Mouse (Mus musculus) CH12.LX (cell line): Measurements from ENCODE around the gene Dtd1.

ENCODE experiments used
- CTCF ChIP-seq, 2 experiments: IDR thresholded peaks in 1 of 2; conservative IDR thresholded peaks in 1 of 2; 2 replicates each; pipeline ENCODE4 v1.5.1; 2011 to 2012; ENCODE audit warnings: low read depth in 2 of 2, low read length in 2 of 2, improper control_type of control experiment in 1 of 2, inconsistent platforms in 1 of 2, mild to moderate bottlenecking in 1 of 2, moderate library complexity in 1 of 2
- KAT2A ChIP-seq: IDR thresholded peaks from 2 replicates; pipeline ENCODE4 v1.6.1; 2012; ENCODE audit warnings: low read length, improper control_type of control experiment, inconsistent platforms; ENCODE audit not compliant: insufficient replicate concordance
- MAFK ChIP-seq: IDR thresholded peaks from 2 replicates; pipeline ENCODE4 v1.6.1; 2011; ENCODE audit warnings: low read length, improper control_type of control experiment; ENCODE audit not compliant: insufficient replicate concordance
- MEF2A ChIP-seq: IDR thresholded peaks from 2 replicates; pipeline ENCODE4 v1.6.1; 2014; ENCODE audit warnings: low read depth, mild to moderate bottlenecking, inconsistent platforms, low read length, improper control_type of control experiment, borderline replicate concordance
- MXI1 ChIP-seq: IDR thresholded peaks from 2 replicates; pipeline ENCODE4 v1.6.1; 2011; ENCODE audit warnings: mild to moderate bottlenecking, low read depth, low read length, improper control_type of control experiment
- NELFE ChIP-seq: IDR thresholded peaks from 2 replicates; pipeline ENCODE4 v1.6.1; 2011; ENCODE audit warnings: low read depth, low read length, improper control_type of control experiment
- POLR2A ChIP-seq: IDR thresholded peaks from 2 replicates; pipeline ENCODE4 v1.6.1; 2011; ENCODE audit warnings: low read depth, mild to moderate bottlenecking, improper control_type of control experiment, low read length
- SMC3 ChIP-seq: IDR thresholded peaks from 2 replicates; pipeline ENCODE4 v1.6.1; 2011; ENCODE audit warnings: low read depth, low read length, improper control_type of control experiment
- TCF12 ChIP-seq: IDR thresholded peaks from 2 replicates; pipeline ENCODE4 v1.6.1; 2014; ENCODE audit warnings: low read depth, mild to moderate bottlenecking, inconsistent platforms, low read length, improper control_type of control experiment
- UBTF ChIP-seq: IDR thresholded peaks from 2 replicates; pipeline ENCODE4 v1.6.1; 2012; ENCODE audit warnings: low read depth, mild to moderate bottlenecking, inconsistent platforms, low read length, improper control_type of control experiment, moderate library complexity
- ZMIZ1 ChIP-seq: IDR thresholded peaks from 2 replicates; pipeline ENCODE4 v1.6.1; 2012; ENCODE audit warnings: low read depth, mild to moderate bottlenecking, inconsistent platforms, low read length, improper control_type of control experiment

GRCm38 (mm10) chr2:144771841-144772240 is 172.1 kb downstream of the Dtd1 start:
- TF ChIP-seq KAT2A (no peak), CTCF (conservative IDR thresholded peaks at IDR 0.05 in 1 of 2, IDR thresholded peaks at IDR 0.05 in 1 of 2; ENCODE audit: low read depth in 2 of 2, low read length in 2 of 2) (no peak), POLR2A (no peak), NELFE (no peak), MAFK (no peak), SMC3 (no peak), UBTF (no peak), ZMIZ1 (no peak), MXI1 (no peak), TCF12 (no peak), MEF2A (no peak)
